Mouse (Mus musculus) Patski (cell line): ENCODE measurements around the gene Dctn1. TPM values are rescaled to one million over a fixed set of nuclear protein-coding genes. Genes with fewer than 3 reads are reported as not detected.
"Not testable (repeated sequence)": the region's sequence is repeated elsewhere in the genome, so short reads cannot be mapped to it uniquely, and the experiment has no call there.

Experiments used
- ATAC-seq: fragments of 100-300 bp; one replicate; pipeline ENCODE4 v1.8.0; 2021
- CTCF ChIA-PET: fragments of 350-600 bp; sonication (Branson Sonifier 250); formaldehyde crosslinking; loops from one replicate; lab custom pipeline; 2022; ENCODE audit warnings: inconsistent platforms; lab: Charles Lee
- POLR2A ChIA-PET: fragments of 350-600 bp; sonication (Branson Sonifier 250); formaldehyde crosslinking; loops from one replicate; lab custom pipeline; 2022; ENCODE audit warnings: antibody characterized with exemption, inconsistent platforms; lab: Charles Lee
- DNase-seq: peaks from one replicate; pipeline ENCODE4 v3.0.0-alpha.2; 2011; ENCODE audit warnings: low read depth, low spot score
- H3K27me3 ChIP-seq: fragments of 371-371 bp; one replicate; pipeline ENCODE4 v1.5.1; 2021
- CTCF ChIP-seq: fragments of 100-300 bp; IDR thresholded peaks from one replicate; pipeline ENCODE4 v1.5.1; 2021
- in situ Hi-C: fragments of 300-500 bp; cut with MboI; formaldehyde crosslinking; loops from 3 replicates; pipeline ENCODE4 v1.11.1; 2018; ENCODE audit warnings: low pct_unique_long_range_greater_than_20kb, mixed read lengths
- polyA plus RNA-seq: library from polyadenylated mRNA; unstranded; gene quantifications from one replicate; pipeline ENCODE4 v1.2.3, GENCODE M21; 2021

Dctn1 gene
- polyA plus RNA-seq, 1 experiment from 2014 or later = 121 TPM

- no peaks in the 10 kb centered on the region for H3K27me3 ChIP-seq
- no peak for TF ChIP-seq CTCF
- ATAC-seq (peak; percentile 13), DNase-seq (no peak)
- in situ Hi-C loops = no loop called here
- CTCF ChIA-PET = interaction anchor here (1.0 to 1.8 kb wide), 3 partner anchors 14 to 27 kb away, joined by 3 to 8 read pairs (median 3); no protein-coding TSS in a partner anchor
- POLR2A ChIA-PET = interaction anchor here (0.5 to 1.2 kb wide), 2 partner anchors 11 to 13 kb away, joined by 5 to 7 read pairs; partner anchors contain the start of genes 1700003E16Rik and Wdr54
Observed at GRCm38 (mm10) chr6:83145209-83145608, 20.5 kb upstream of the Dctn1 start.

- in situ Hi-C loops = no loop called here
- CTCF ChIA-PET = interaction anchor here (1.1 to 1.8 kb wide), 3 partner anchors 13 to 119 kb away, joined by 3 to 8 read pairs (median 3); no protein-coding TSS in a partner anchor
- H3K27me3 ChIP-seq = no peaks in the 10 kb centered on the region
- no peak for TF ChIP-seq CTCF
- DNase-seq = no peak
- ATAC-seq = no peak
- POLR2A ChIA-PET = no interaction called here
Observed at GRCm38 (mm10) chr6:83145805-83146204, 19.9 kb upstream of the Dctn1 start.

GRCm38 (mm10) chr6:83147280-83147679 is 18.4 kb upstream of the Dctn1 start:
- in situ Hi-C loops = no loop called here
- CTCF ChIA-PET = no interaction called here
- no peak for TF ChIP-seq CTCF
- POLR2A ChIA-PET = interaction anchor here (1.4 kb wide), 1 partner anchor 9 kb away, joined by 3 read pairs; the partner anchor contains the start of genes 1700003E16Rik and Wdr54
- DNase-seq = no peak
- H3K27me3 ChIP-seq = no peaks in the 10 kb centered on the region
- ATAC-seq = no peak

- no peaks in the 10 kb centered on the region for H3K27me3 ChIP-seq
- TF ChIP-seq CTCF = no peak
- in situ Hi-C loops = no loop called here
- ATAC-seq = no peak
- CTCF ChIA-PET = interaction anchor here (1.3 kb wide), 1 partner anchor 31 kb away, joined by 3 read pairs; the partner anchor contains the start of gene Wbp1
- no peak for DNase-seq
- POLR2A ChIA-PET = no interaction called here
Observed at GRCm38 (mm10) chr6:83151721-83152120, 14.0 kb upstream of the Dctn1 start.

- in situ Hi-C loops = no loop called here
- ChIA-PET POLR2A (interaction anchor here (1.0 kb wide), 2 partner anchors 28 to 33 kb away, joined by 3 read pairs; no protein-coding TSS in a partner anchor), CTCF (no interaction called here)
- TF ChIP-seq CTCF = no peak
- DNase-seq (no peak), ATAC-seq (no peak)
- H3K27me3 ChIP-seq = no peaks in the 10 kb centered on the region
Observed at GRCm38 (mm10) chr6:83153038-83153437, 12.7 kb upstream of the Dctn1 start.

- in situ Hi-C loops = no loop called here
- H3K27me3 ChIP-seq = no peaks in the 10 kb centered on the region
- ATAC-seq (no peak), DNase-seq (no peak)
- no peak for TF ChIP-seq CTCF
- POLR2A ChIA-PET = interaction anchor here (1.0 kb wide), 1 partner anchor 29 kb away, joined by 3 read pairs; no protein-coding TSS in a partner anchor
- CTCF ChIA-PET = no interaction called here
Observed at GRCm38 (mm10) chr6:83153485-83153884, 12.2 kb upstream of the Dctn1 start.

GRCm38 (mm10) chr6:83155552-83156238 is 10.0 kb upstream of the Dctn1 start:
- ATAC-seq (peak; percentile 16), DNase-seq (no peak)
- no peaks in the 10 kb centered on the region for H3K27me3 ChIP-seq
- in situ Hi-C loops = loop anchor here (5.0 kb wide), 3 partner anchors 38 to 243 kb away; partner anchors contain the start of gene Mogs
- no peak for TF ChIP-seq CTCF
- CTCF ChIA-PET = interaction anchor here (1.3 to 1.9 kb wide), 4 partner anchors 12 to 49 kb away, joined by 3 to 4 read pairs (median 3); no protein-coding TSS in a partner anchor
- POLR2A ChIA-PET = interaction anchor here (0.6 to 1.6 kb wide), 6 partner anchors 11 to 425 kb away, joined by 3 to 7 read pairs (median 4); partner anchors contain the start of gene Wbp1

- ATAC-seq = peak; percentile 63
- POLR2A ChIA-PET = interaction anchor here (0.7 to 1.6 kb wide), 7 partner anchors 9 to 61 kb away, joined by 3 to 7 read pairs (median 3); partner anchors contain the start of gene Wbp1
- no peaks in the 10 kb centered on the region for H3K27me3 ChIP-seq
- CTCF ChIA-PET = interaction anchor here (1.3 to 1.9 kb wide), 4 partner anchors 11 to 50 kb away, joined by 3 to 4 read pairs (median 3); no protein-coding TSS in a partner anchor
- DNase-seq = no peak
- in situ Hi-C loops = loop anchor here (5.0 kb wide), 3 partner anchors 39 to 244 kb away; partner anchors contain the start of gene Mogs
- no peak for TF ChIP-seq CTCF
Observed at GRCm38 (mm10) chr6:83156259-83156684, 9.4 kb upstream of the Dctn1 start, which contains the start of the genes Wdr54 and 1700003E16Rik. TSS of gene Wdr54 (minus strand) at chr6:83156397. TSS of gene 1700003E16Rik (plus strand) at chr6:83156404.

- ATAC-seq, DNase-seq, POLR2A ChIA-PET, H3K27me3 ChIP-seq: not testable (repeated sequence)
- in situ Hi-C loops = loop anchor here (5.0 kb wide), 3 partner anchors 42 to 247 kb away; partner anchors contain the start of gene Mogs
- CTCF ChIA-PET = interaction anchor here (1.0 to 2.6 kb wide), 7 partner anchors 10 to 163 kb away, joined by 3 to 10 read pairs (median 4); partner anchors contain the start of gene Wbp1
Observed at GRCm38 (mm10) chr6:83159456-83159855, 6.3 kb upstream of the Dctn1 start.

GRCm38 (mm10) chr6:83161442-83161841 is 4.3 kb upstream of the Dctn1 start:
- no peak for TF ChIP-seq CTCF
- CTCF ChIA-PET = no interaction called here
- no peak for DNase-seq
- no peak for ATAC-seq
- in situ Hi-C loops = no loop called here
- POLR2A ChIA-PET = no interaction called here
- no peaks in the 10 kb centered on the region for H3K27me3 ChIP-seq
